Mouse (Mus musculus): ENCODE data around the gene Tmem267.

Gene Tmem267

GRCm38 (mm10) chr13:119619735-119620134 lies 131.9 kb downstream of the Tmem267 start:
- DNase-seq = no peak

DNA sequence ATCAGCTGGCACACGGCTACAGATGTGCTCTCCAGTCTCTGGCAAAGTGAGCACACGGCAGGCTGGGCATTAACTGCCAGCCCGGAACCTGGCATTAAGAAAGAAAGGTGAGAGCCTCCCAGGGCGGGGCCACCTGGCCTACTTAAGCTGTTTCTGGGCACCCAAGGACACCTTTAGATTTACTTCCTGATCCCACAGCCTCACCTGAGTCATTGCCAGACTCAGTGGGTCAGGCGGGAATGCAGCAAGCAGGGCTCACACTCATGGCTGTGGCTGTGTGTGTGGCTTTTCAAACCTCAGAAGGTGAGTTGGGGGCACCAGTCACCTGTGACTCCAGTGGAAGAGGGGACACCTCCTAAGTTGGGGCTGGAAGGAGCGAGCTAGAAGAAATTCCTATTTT lies 135.8 kb downstream of the Tmem267 start, which contains the start of gene Ccl28:
Gene Ccl28, plus strand, starts transcription at position 186 of the 400 bp plus-strand sequence.
- DNase-seq = no peak

DNA sequence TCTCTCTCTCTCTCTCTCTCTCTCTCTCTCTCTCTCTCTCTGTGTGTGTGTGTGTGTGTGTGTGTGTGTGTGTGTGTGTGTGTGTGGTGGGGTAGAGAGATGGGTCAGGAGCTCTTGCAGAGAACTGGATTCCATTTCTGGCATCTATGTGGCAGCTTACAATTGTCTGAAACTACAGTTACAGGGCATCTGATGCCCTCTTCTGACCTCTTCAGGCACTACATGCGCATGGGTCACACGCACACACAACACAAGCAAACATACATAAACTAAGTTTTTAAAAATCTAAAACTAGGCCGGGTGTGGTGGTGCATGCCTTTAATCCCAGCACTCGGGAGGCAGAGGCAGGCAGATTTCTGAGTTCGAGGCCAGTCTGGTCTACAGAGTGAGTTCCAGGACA lies 138.1 kb downstream of the Tmem267 start:
- DNase-seq = peak; percentile 17 to 33

- DNase-seq = peak; percentile 80 to 82
Observed at GRCm38 (mm10) chr13:119631482-119632155, 143.8 kb downstream of the Tmem267 start.

DNA sequence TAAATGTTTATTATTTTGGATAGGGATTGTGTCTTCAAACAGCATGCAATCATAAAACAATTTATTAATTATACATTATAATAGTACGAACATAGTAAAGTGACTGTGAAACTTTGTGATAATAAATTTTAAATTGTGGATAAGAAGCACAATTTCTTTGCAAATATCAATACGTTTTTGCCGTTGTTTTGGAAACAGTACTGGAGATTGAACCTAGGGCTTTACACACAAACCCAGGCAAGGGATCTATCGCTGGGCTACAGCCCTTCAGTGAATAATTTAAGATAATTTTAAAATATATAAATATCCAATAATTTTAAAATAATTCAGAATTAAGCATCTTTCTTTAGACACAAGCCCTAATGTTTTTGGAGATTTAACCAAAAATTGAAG lies 144.3 kb downstream of the Tmem267 start:
- no peak for DNase-seq

DNA sequence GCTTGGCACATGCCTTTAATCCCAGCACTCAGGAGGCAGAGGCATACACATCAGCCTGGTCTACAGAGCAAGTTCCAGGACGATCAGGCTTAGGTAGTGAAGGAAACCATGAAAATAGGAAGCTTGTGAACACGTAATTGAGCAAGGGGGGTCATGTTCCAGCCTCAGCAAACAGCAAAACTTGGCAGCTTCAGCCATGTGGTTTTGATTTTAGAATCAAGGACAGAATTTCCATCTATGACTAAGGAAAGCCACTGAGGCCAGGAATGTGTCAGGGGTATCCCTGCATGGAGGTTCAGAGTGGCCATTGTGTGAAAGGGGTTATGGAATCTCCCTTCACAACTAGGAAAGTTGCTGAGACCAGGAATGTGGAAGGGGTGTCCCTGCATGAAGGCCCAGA lies 147.7 kb downstream of the Tmem267 start:
- DNase-seq = no peak

GRCm38 (mm10) chr13:119637837-119638236 lies 150.0 kb downstream of the Tmem267 start:
- DNase-seq = no peak

GRCm38 (mm10) chr13:119638449-119638848 lies 150.6 kb downstream of the Tmem267 start:
- no peak for DNase-seq

GRCm38 (mm10) chr13:119639302-119639701 lies 151.5 kb downstream of the Tmem267 start:
- DNase-seq = no peak

GRCm38 (mm10) chr13:119640504-119640903 lies 152.7 kb downstream of the Tmem267 start:
- DNase-seq = peak; percentile 40 to 41

- no peak for DNase-seq
Observed at GRCm38 (mm10) chr13:119641145-119641544, 153.3 kb downstream of the Tmem267 start.

DNA sequence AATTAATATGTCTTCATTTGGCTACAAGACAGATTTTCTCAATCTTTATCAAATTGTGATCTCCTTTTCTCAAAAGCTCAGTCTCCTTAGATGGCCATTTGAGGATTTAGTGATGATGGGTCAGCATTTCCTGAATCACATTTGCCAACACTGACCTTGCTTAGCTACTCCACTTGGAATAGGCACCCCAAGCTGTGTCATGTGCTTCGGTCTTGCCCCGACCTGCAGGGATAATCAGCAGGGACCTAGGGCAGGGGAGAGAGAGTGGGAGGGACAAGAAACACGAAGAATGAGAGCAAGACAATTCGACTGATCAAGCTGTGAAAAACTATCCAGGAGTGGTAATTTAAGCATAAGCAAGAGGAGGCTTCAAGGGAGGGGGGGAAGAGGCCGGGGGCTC lies 156.9 kb downstream of the Tmem267 start:
- DNase-seq = no peak

- DNase-seq = no peak
Observed at GRCm38 (mm10) chr13:119646511-119646910, 158.7 kb downstream of the Tmem267 start.

DNA sequence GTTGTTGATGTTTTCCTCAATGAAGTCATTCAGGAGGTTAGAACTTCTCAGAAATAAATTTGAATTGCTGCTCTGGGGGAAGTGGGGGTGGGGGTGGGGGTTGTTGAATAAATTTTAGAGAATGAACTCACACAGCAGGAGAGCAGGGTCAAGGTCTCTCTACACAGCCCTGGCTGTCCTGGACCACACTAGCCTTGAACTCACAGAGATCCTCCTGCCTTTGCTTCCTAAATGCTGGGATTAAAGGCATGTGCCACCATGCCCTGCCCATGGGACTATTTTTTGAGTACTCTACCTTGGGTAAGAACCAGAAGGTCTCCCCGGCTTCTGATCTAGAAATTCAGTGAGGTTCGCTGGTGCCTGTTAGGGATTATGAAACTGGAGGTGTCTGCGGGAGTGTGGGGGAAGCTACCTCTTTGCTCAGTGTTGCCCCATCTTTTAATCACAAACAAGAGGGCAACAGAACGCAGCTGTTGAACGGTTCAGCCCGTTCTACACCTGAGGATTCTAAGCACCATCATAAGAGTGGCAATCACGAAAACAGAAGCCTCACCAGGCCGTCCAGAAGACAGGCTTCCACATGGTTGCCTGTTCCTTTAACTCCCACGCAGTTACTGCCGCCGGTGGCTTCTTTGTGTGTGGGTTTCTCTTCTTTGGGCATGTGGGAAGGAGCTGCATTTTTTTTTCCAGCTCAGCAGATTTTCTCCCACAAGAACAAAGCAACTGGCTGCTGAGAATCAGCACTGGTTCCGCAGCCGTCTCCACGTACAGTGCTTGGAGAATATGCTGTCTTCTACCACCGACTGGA lies 161.3 kb downstream of the Tmem267 start:
- no peak for DNase-seq

DNA sequence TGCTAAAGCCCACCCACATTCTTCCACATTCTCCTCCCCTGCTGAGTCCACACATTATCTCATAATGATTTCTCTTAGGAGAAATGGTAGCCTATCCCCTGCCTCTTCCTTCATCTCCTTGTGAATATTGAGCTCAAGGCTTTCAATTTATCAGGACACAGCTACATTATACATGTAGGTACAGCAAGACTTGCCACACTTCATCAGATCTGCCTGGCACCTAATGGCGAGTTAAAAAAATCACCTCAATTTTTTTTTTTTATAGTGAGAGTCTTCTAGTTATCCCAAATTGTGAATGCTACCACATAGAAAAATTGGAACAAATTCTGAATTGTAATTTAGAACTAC lies 161.8 kb downstream of the Tmem267 start:
- DNase-seq = no peak

- DNase-seq = no peak
Observed at GRCm38 (mm10) chr13:119654734-119655133, 166.9 kb downstream of the Tmem267 start.

DNA sequence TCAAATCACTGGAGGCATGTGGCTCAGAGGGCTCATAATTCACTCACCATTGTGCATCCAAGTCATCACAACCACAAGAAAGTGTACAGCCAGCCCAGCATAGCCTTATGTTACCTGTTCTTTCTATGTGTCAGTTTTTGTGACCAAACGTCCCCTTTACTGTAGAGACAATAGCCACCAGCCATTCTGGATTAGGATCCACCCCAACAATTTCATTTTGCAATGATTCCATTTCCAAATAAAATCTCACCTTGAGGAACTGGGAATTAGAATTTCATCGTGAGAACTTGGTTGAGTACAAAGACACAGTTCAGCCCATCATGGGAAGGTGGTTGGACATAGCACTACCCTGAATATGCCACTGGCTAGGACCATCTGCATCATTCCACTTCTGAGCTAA lies 168.4 kb downstream of the Tmem267 start:
- no peak for DNase-seq

- no peak for DNase-seq
Observed at GRCm38 (mm10) chr13:119656846-119657416, 169.1 kb downstream of the Tmem267 start.

All from B cell, adult 2 months (primary cell).